Mouse (Mus musculus) cerebellum, adult 9-11 months (tissue): ENCODE results near the gene Sall4.

Experiments
- DNase-seq: peaks from one replicate; pipeline ENCODE4 v3.0.0; 2022

Gene Sall4

GRCm38 (mm10) chr2:168742649-168743048 is 25.1 kb downstream of the Sall4 start:
- DNase-seq: peak; percentile 69

- DNase-seq: peak; percentile 88
These were observed 25.6 kb downstream of the Sall4 start, which contains the start of gene Atp9a for GRCm38 (mm10) chr2:168742059-168742627. Gene Atp9a (minus strand): TSS chr2:168742409.

DNA sequence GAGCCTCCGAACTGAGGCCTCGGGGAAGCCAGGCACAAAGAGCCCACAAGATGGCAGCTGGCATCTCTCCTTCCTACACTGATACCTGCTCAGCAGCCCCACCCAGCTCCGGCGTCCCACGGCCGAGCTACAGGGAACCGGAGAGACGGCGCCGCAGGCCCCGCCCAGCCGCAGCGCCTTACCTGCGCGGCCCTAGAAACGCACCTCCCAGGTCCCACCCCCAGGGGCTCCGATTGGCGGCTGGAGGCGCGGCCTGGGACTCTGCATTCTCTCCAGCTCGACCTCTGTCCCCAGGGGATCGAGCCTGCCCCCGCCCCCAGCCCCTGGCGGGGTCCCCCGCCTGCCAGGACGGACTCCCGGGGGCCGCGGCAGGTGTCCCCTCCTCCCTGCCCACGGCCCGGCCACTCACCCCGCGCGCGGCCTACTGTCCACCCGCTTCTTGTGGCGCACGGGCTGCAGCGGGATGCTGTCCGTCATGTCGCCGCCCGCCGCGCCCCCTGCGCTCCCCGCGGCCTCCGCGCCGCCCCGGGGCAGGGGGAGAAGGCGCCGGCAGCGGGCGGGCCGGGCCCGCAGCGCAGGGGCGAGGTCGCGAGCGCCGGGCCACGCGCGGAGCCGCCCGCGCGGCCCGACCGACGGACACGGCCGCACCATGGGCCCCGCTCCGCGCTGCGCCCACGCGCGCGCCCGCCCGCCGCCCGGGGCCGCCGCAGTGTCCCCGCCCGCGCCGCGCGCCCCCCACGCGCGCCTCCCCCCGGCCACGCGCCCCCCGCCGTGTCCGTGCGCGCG is 26.3 kb downstream of the Sall4 start:
- peak; percentile 93 for DNase-seq

DNA sequence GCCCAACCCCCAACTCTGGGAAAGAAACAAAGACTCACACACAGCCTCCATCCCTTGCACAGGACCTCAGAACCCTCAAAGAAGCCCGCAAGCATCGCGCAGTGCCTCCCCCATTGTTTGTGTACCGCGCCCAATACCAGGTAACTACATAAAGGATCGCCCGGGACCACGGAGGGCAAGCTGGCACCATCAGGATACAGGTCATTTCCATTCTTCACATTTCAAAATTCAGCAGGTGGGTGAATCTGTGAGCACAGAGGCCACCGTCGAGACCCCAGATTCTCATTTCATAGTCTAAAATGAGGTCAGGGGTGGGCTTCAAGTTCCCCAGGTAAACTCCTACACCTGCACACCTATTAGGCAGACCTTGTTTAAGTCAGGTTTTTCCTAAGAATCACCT is 27.2 kb downstream of the Sall4 start:
- peak; percentile 64 for DNase-seq

GRCm38 (mm10) chr2:168738854-168739253 is 28.9 kb downstream of the Sall4 start:
- no peak for DNase-seq

GRCm38 (mm10) chr2:168737878-168738277 is 29.9 kb downstream of the Sall4 start:
- DNase-seq: peak; percentile 37

DNA sequence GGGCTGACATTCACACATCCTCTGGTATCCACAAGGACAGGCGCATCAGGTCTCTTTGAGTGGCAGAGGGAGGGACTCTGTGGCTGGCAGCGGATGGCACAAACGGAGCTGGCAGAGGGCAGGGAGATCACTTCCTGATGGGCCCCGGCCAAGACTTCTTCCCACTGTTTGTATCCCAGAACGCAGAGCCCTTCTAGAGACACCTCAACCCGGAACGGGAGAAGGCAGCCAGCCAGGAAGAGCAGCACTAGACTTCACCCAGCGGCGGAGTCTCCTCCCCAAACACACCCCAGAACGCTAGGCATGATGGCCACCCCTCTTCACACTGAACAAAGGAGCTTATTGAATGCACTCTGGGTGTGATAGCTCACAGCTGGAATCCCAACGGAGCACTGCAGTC is 33.7 kb downstream of the Sall4 start:
- peak; percentile 89 for DNase-seq

- peak; percentile 37 for DNase-seq
These were observed 36.5 kb downstream of the Sall4 start for GRCm38 (mm10) chr2:168731258-168731657.

- DNase-seq: no peak
These were observed 38.0 kb downstream of the Sall4 start for GRCm38 (mm10) chr2:168729736-168730135.

DNA sequence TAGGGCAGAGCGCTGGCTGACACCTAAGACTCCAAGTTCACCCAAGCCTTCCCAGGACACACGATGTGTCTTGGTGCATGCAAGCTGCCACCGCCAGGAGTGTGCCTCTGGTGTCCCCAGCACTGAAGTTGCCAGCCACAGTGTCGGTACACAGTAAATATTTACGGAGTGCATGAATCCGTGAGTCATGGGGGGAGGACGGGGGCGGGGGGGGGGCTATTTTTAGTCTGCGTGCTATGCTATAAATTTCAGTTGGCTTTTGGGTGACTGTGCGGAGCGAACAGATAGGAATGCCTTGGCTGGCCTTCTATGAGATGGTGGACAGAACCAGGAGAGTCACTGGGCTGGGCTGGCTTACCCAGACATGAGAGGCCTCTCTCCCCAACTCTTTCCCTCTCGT is 39.7 kb downstream of the Sall4 start:
- no peak for DNase-seq

GRCm38 (mm10) chr2:168726007-168726406 is 41.7 kb downstream of the Sall4 start:
- DNase-seq: no peak

- DNase-seq: peak; percentile 68
These were observed 46.4 kb downstream of the Sall4 start for GRCm38 (mm10) chr2:168721313-168721712.

GRCm38 (mm10) chr2:168719742-168720141 is 48.0 kb downstream of the Sall4 start:
- no peak for DNase-seq

DNA sequence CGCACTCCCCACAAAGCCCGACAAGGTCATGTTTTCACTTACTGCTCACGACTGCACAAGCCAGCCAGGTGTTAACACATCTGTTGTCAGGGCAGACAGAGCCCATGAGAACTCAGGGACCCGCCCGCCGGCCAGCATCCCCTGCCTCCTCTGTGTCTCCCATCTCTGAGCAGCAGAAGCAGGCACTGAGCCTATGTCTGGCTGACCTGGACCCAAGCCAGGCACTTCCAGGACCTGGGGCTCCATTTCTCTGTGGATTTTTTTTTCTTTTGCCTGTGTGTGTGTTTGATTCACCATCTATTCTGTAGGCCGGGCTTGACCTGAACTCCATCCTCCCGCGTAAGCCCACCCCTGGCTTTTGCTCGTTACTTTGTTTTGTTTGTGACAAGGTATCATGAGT is 49.0 kb downstream of the Sall4 start:
- peak; percentile 54 for DNase-seq

DNA sequence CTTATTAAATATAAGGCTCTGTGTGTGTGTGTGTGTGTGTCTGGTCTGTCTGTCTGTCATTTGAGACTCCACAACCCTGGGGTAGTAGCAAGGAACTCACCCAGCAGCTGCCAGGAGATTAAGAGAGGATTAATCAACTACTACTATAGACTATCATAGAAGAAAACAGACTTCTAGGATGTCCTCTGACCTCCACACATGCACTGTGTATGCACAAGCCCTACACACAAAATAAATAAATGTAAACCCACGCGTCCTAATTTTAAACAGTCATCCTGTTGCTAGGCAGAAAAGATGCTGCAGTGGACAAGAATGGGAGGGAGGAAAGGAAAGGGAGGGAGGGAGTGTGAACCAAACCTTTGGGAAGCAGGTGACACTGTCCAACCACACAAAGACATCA is 49.5 kb downstream of the Sall4 start:
- no peak for DNase-seq

- peak; percentile 50 for DNase-seq
These were observed 55.3 kb downstream of the Sall4 start for GRCm38 (mm10) chr2:168712199-168713176.

GRCm38 (mm10) chr2:168710979-168711378 is 56.8 kb downstream of the Sall4 start:
- no peak for DNase-seq

DNA sequence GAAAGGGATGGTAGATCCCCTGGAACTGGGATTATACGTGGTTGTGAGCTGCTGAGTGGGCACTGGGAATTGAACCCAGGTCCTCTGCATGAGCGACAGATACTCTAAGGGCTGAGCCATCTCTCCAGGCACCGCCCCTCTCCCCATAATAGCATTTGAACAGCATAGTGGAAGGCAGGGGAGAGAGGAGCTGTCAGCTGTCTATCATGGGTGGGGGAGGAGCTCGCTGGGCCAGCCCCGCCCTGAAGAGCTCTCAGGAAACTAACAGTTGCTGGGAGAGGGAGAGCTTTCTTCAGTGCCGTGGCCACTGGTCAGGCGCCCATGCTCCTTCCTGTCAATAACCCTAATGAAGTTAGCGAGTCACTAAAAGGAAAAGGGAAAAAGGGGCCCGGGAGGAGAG is 60.0 kb downstream of the Sall4 start:
- DNase-seq: no peak

DNA sequence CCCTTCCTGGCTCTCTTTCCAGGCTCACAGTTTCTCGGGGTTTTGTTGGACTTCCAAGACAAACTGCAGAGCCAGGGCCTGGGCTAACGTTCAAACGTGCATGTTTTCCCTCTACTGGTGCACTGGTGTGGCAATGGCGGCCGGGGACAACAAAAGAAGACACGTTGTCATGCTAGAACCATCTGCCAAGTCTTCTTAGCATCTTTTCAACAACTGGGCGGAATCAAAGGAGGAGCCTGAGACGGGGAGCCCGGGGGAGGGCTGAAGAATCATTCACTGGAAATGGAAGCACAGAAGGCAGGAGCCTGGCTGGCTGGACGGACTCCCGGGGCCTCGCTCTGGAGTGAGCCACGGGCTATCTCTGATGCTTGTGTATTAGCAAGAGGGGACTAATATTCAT is 65.5 kb downstream of the Sall4 start:
- no peak for DNase-seq
